Mouse (Mus musculus) spleen, embryonic (tissue): Measurements from ENCODE around the gene Eln.

Source experiments
- CTCF ChIA-PET: fragments of 350-600 bp; sonication (Branson Sonifier 250); formaldehyde crosslinking; loops from one replicate; lab custom pipeline; 2022; lab: Charles Lee

The Eln gene

DNA sequence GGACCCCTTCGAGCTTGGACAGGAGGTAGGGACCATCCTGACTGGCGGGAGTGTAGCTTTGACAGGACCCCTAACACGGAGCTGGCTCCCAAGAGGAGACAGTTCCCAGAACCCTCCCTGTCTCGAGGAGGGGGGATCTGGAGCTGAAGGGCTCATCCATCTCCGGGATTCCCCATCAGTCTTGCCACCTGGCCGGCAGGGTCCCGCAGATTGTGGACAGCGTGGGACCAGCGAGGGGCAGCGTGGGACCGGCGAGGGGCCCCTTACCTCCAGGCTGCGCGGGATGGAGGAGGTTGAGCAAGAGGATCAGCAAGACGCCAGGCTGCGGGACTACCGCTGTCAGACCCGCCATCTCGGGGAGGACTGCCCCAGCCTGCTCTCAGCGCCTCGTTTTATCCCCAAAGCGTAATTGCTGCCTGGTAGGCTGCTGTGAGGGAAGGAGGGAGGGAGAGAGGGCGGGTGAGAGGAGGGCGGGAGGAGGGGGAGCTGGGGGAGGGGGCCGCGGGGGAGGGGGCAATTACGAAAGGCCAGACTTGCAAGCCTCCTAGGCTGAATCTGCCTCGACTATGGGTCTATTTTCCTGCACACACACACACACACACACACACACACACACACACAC is at the start of gene Eln:
Gene Eln (minus strand): TSS at position 434 of the 622 bp plus-strand sequence.
- CTCF ChIA-PET = no interaction called here

DNA sequence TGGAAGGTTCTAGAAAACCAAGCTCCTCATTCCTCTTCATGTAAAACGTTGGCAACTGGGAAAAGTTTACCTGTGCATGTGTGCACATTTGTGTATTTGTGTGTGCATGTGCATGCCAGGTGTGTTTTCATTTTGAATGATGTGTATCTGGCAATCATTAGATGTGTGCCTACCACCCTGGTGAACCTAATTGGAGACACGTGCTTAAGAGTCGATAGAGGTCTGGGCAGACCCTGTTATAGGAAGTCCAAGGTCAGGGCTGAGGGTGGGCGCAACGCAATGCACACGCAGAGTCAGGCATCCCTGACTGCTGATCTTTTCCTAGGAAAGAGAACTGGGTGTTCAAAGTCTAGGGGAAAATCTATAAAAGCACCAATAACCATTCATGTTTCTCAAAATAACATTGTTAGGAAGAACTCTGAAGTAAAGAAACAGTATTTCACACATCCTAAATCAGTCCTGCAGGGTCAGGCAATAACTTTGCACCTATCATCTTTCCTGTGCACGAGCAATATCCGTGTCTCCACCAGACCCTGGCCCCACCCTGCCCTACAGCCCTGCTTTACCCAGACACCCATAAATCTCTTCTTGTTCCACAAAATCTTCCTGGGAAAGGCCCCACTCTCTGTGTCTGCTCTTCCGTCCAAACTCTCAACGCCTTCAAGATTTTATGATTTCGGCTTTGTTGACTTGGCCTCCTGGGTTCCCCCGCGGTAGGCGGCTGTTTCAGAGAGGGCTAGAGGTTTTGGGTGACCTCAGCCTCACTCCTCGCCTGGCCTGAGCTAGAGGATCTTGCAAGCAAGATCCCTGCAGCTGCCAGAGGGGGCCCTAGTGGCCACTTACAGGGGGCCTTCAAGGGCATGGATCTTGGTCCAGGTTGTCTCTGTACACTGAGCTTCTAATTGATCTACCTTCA is 43.2 kb upstream of the Eln start:
- CTCF ChIA-PET = no interaction called here

DNA sequence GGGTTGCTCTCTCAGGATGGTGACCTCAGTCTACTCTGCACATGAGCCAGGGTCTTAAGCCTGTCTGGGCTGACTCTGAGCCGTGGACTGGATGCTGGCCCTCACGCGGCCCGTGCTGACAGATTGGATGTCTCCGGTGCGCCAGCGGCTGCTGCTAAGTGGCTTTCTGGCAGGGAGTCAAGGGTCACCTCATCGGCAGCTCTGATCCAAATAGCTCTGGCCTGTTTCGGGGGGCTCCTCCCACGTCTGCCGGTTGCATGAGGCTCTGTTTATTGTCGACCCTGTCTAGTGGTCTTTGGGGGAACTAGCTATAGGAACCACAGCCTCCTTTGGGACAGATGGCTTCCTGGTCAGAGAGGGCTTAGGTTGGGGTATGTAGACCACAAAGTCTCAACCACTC is 41.1 kb upstream of the Eln start:
- CTCF ChIA-PET = no interaction called here

DNA sequence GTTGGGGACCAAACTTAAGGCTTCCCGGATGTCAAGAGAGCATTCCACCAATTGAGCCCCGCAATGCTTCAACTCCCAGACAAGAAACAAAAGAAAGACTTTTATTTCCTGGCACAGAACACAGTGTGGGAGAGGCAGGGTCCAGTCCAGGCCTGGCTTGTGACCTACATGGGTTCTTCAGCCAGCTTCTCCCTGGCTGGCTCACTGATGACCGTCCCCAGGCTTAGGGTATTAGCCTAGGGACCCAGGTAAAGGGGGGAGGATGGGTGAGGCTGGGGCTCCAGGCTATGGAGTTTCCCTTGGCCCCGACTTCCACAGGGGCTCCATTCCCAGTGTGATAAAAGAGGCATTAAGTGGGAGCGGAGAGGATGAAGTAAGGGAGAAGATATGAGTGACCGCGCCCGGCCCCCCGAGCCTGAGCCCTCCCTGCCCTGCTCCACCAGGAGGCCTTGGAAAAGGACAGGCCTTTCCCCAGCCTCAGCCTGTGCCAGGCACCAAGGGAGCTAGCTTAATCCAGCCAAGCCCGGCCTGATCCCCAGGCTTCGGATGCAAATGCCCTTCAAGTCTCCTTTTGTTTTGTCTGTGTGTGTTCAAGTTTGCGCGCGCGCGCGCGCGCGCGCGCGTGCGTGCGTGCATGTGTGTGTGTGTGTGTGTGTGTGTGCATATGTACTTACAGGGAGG is 38.7 kb upstream of the Eln start:
- CTCF ChIA-PET = interaction anchor here (0.7 kb wide), 1 partner anchor 412 kb away, joined by 3 read pairs; no protein-coding TSS in a partner anchor

DNA sequence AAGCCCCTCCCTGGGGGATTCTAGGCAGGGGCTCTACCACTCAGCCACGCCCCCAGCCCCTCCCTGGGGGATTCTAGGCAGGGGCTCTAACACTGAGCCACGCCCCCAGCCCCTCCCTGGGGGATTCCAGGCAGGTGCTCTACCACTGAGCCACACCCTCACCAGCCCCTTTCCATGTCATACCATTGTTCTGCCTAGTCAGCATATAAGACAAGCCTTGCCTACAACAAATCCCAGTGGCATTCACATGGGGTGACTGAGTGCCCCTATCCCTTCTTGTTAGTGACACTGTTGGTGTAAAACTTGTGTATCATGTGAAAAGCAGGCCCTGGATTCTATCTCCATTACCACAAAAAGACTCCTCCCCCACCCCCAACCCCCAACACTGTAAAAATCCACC is 36.7 kb upstream of the Eln start:
- CTCF ChIA-PET = no interaction called here

DNA sequence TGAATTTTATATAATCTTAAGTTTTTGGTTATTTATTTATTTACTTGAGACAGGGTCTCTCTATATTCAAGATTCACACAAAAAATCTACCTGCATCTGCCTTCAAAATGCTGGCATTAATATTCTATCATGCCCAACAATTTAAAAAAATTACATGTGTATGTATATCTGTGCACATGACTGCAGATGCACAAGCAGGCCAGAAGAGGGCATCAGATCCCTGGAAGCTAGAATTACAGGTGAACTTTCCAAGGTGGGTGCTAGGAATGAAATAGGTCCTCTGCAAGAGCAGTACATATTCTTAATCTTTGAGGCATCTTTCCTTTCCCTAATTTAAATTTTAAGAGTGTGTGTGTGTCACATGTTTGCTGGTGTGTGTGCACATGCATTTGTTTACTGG is 33.8 kb upstream of the Eln start:
- CTCF ChIA-PET = no interaction called here

DNA sequence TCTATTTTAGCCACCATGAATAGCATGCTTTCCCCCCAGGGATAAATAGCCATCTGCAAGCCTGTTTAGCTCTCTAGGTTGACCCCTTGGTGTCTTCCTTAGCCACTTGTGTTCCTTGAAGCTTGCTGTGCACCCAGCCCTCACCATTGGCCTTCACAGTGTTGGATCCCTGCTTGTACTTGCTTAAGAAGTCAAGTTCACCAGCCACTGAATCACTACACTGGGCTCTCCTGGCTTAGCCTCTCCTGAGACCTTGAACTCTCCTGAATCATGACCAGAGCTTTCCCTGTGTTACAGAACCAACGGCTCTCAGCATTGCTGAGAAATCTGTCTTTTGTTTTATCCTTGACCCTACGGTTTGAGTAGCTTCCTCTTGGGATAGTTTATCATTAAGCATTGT is 33.0 kb upstream of the Eln start:
- CTCF ChIA-PET = no interaction called here

DNA sequence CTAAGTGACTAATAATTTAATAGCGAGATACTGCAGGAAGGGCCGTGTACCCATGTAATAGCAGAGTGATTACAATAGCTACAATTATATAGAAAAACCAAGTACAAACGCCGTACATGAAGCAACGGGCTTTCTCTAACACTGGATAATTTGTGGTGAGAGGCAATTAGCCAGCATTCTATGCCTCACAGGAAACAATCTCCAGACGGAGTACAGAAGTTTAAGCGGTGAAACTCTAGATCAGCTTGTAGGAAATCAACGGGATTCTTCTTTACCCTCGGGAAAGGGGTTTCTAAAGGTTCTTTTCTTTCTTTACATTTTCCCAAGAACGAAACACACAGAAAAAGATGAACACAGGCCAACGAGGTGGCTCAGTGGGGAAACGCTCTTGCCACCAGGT is 29.4 kb upstream of the Eln start:
- CTCF ChIA-PET = no interaction called here

DNA sequence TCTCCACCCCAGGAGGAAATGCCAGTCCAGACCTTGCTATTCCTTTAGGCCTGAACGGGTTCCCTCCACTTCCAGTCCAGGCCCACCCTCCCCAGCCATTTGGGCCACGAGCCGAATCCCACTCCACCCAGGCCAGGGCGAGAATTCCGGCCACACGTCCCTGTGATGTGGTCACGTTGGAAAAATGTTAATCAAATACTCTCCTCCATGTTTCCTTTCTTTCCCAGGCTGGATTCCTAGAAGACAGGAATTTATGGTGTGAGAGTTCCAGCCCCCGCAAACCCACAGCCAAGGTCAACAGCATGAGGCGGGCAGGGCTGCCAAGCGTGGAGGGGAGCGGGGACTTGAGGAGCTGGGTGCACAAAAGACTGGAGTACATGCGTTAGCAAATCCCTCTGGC is 25.4 kb upstream of the Eln start:
- CTCF ChIA-PET = no interaction called here

DNA sequence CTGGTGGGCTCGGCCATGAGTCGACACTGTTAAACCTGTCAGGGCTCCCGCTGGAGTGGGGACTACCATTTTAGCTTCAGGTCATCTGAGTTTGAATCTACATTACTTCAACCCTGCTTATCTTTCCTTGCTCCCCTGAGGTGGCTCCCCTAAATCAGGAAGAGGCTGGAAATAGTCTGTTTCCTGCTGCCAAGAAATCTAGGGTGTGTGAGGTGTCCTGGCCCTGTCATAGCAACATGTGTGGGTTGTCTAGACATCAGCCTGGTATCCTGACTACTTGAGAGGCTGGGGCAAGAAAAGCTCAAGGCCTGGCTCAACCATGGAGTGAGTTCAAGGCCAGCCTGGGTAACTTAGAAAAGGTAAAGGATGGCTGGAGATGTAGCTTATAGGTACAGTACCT is 24.6 kb upstream of the Eln start:
- CTCF ChIA-PET = no interaction called here

DNA sequence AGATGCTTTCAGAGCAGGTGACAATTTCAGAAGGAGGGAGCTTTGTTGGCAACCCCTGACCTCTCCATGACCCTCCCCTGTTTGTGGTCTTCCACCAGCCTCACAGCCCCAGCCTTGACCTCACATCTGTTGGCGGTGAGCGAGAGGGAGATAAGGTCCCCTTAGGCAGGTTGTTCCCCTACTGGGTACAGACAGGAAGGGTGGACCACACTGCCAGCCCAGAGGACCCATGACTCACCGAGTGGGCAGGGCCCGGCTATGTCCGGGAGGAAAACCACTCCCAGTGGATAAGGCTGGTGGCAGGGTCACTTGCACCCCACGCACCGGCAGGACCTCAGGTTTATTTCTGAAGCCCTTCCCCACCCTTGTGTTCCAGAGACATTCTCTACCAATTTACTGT is 22.1 kb upstream of the Eln start:
- CTCF ChIA-PET = no interaction called here

DNA sequence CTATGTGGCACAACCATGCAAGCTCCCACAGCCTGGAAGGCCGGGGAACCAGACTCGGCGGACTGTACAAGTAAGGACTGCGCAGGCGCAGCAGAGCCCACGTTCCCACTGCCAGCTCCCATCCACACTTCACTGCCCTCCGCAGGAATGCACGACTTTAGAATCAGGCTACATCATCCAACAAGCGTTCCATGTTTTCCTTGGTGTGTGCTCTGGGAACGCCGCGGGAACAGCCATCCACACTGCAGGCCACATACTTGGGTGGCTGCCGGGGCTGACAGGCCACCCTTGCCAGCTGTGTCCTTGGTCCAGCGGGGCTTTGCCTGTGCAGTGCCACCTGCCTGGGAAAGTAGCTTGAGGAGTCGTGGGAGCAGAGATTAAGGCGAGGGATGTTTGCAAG is 18.3 kb upstream of the Eln start:
- CTCF ChIA-PET = no interaction called here

DNA sequence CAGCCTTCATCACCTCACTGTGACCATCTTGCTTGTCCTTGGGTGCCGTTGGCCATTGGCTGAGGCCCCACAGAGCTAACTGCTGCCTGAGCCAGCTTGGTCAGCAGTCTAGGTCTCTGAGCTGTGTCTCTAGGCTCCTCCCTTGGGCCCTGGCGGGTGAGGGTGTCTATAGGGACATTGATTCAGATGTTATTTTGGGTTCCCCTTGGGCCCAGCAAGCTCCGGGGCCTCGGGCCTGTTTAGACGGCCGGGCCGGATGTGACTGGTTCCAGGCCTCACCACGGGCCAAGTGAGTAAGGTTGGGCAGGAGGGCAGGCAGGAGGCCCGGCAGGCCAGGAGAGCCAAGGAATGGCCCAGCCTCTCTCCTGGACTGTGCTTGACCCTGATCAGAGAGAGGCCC is 16.2 kb upstream of the Eln start:
- CTCF ChIA-PET = no interaction called here

DNA sequence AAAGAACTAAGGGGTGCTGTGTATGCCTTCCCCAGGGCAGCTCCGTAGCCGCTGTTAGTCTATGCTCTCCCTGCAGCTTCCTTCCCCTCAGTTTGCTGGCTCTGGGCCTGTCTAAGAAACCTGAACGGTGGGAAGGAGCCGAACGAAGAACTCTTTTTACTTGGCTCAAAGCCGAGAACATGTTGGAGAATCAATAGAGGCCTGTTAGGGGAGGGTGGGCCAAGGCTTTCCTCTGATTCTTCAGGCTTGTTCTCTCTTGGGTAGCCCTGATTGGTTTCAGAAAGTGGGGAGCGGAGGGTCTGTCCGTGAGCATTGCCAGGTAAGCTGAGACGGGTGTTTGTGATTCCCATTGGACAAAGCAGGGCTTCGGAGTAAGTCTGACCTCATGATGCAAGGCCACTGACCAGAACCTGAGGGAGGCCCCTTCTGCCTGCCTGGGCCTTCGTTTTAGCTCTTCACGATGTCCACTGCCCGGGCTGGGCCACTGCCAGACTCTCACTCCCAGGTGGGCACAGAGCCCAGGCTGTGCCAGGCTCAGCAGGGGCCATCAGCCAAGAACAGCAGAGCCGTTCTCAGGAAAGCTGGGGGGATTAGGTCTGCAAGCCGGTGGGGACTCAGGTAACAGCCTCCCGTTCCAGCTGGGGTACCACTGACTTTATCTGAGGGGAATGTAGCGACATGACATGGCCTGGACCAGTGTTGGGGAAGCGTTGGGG is 14.4 kb upstream of the Eln start:
- CTCF ChIA-PET = no interaction called here

DNA sequence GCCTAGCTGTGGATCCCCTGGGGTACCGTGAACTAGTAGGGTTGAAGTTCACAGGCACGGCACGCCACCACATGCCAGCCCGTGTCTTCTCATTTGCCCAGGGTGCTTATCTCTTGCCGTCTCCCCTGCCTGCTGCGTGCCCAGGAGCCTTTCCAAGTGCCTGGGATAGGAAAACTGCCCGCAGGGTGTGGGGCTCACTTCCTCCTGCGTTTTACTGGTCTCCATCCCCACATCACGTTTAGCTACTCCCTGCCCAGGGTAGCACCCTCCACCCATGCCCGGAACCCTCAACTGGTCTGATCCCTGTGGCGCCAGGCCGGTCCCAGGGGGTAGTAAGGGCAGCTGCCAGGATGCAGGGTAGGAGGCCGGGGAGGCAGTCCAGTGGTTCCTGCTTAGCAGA is 8.9 kb upstream of the Eln start:
- CTCF ChIA-PET = no interaction called here

DNA sequence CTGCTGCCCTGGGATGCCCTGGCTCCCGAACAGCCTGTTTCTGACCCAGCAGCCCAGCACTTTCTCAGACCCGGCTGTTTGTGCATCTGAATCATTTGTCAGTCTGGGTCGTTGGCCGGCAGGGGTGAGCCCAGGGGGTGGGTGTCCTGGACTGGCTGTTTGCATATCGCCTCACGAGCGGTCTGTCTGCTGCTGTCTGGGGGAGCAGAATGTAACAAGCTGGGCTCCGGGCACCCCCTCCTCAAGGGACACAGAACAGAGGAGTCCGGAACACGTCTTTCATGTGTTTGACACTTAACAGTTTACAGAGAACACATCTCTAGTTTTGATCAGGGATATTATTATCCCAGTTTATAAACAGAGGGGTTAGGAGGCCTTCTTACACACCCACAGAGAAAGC is 7.0 kb upstream of the Eln start:
- CTCF ChIA-PET = no interaction called here

DNA sequence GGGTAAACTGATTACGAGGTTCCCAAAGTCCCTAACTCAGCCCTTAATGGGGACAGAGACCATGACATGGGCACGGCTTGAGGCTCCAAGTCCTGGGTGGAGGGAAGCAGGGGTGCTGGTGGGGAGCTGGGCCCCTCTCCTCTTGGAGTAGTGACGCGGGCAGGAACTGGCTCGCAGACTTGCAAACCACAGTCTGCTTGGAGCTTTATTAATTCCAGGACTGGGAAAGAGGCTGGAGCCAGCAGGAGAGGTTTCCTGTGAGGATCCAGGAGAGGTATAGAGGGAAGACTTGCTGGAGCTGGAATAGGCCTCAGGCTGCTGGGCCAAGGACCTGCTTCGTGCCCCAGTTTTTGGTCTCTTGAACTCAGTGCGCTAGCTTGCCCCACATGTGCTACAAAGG is 3.3 kb upstream of the Eln start:
- CTCF ChIA-PET = no interaction called here

DNA sequence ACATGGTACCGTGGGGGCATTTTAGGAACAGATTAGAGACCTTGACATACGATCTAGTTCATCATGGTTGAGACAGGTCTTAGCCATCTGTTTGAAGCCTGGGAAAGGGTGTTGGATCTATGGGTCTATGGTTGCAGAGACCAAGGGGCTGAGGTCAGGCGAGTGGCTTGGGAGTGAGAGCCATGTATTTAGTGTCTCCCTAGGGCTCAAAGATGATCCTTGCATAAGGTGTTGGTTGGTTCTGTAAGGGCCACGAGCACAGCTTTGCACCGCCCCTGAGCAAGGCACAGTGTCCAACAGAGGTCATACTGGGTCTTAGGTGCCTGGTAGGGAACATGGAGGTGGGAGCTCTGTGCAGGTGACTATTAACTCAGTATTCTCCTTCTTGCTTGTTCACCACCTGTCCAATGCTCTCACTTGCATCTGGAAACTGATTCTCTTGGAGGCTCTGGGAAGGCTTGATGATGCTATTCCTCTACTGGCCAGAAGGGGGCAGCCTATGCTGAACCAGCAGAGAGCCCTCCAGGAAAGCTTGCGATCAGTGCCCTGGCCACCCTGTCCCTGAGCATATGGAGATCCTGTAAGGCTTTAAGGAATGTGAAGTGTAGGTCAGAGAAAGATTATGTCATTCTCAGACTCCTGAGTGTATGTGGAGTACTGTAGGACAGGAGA is 960 bp upstream of the Eln start:
- CTCF ChIA-PET = no interaction called here

DNA sequence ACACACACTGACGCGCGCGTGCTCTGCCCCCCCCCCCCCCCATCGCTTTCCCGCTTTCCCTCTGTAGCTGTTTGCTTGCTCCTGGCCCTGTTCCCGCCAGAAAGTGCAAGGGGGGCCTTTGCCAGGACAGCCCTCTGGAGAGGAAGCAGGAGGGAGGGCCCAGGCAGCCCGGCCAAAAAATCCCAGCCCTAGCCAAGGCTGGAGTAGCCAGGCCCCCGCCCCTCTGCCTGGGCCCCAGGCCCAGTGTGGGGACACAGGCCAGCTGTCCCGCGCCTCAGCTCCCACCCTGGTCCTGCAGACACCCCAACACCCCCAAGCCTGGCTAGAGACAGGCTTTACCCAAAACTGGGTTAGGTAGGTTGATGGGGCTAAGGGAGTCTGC is 380 bp upstream of the Eln start:
- CTCF ChIA-PET = no interaction called here

DNA sequence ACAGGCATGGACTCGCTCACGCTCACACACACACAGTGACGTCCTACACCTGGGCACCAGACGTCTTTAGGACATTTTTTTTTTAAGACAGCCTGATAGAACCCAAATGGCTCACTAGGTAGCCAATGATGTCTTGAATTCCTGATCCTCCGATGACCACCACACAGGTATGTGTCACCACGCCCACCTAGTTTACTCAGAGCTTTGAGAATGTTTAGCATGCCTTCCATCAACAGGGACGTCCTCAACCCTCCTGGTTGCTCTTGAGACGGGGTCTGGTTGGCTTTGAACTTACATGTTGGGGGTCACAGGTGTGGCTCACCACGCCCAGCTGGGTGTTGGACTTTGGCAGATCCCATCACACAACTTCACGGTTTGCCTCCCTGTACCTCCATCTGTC is 922 bp downstream of the Eln start:
- CTCF ChIA-PET = no interaction called here

DNA sequence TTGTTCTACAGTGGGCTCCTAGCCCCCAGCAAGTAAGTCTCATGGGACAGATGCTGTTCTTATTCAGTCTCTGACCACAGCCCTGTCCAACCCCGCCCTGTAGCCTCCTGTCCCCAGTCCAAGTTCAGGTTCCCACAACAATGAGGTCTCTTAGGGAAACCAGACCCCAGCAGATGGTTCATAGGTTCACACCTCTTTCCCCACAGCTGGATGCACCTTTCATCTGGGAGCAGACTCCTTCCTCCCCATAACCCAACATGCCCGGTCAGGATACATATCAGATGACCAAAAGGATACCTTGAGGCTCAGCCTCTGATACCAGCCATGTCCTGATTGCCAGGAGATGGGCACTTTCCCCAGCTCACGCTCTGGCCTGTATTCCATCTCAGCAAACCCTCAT is 1.3 kb downstream of the Eln start:
- CTCF ChIA-PET = interaction anchor here (0.5 kb wide), 1 partner anchor 1241 kb away, joined by 3 read pairs; no protein-coding TSS in a partner anchor

DNA sequence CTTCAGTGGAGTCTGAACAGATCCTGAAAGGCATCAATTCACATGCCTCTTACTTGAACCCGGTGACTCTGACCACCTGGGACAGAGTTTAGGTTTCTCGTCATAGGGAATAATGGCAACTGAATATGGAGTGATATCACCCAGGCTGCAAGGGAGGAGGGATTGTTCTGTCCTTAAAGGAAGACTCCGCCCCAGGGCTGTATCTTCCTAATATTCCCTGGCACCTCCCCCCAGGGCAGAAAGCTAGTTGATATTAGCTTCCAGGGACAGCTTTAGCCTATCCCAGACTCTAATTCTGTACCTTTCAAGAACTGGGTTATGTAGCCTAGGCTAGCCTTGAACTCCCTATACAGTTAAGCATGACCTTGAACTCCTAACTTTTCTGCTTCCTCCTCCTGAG is 2.1 kb downstream of the Eln start:
- CTCF ChIA-PET = no interaction called here
